Mouse (Mus musculus) forebrain, embryonic 16.5 days (tissue): Measurements from ENCODE around the gene Supv3l1. TPM values are rescaled to one million over a fixed set of nuclear protein-coding genes. Genes with fewer than 3 reads are reported as not detected.
A peak's percentile ranks its signal among the peaks of the same experiment; 100 is the strongest.
"Not testable (repeated sequence)": the region's sequence is repeated elsewhere in the genome, so short reads cannot be mapped to it uniquely, and the experiment has no call there.

Experiments
- ATAC-seq: fragments of 200-750 bp; cut with Nextera tagmentation; 2 replicates; pipeline ENCODE4 v1.8.0; 2017; ENCODE audit warnings: mild to moderate bottlenecking, moderate library complexity
- H3K27ac ChIP-seq: fragments of 300-500 bp; sonication (generic); 2 replicates; pipeline ENCODE4 v1.5.1; 2014; ENCODE audit warnings: low read length, control low read depth
- H3K27me3 ChIP-seq: fragments of 300-500 bp; sonication (generic); replicated peaks from 2 replicates; pipeline ENCODE4 v1.6.1; 2014; ENCODE audit warnings: low read length; ENCODE audit not compliant: control insufficient read depth, insufficient read depth
- H3K36me3 ChIP-seq: fragments of 300-500 bp; sonication (generic); 2 replicates; pipeline ENCODE4 v1.6.1; 2014; ENCODE audit not compliant: control insufficient read depth, insufficient read depth
- H3K4me1 ChIP-seq: fragments of 300-500 bp; sonication (generic); replicated peaks from 2 replicates; pipeline ENCODE4 v1.6.1; 2014; ENCODE audit warnings: low read length; ENCODE audit not compliant: control insufficient read depth, insufficient read depth
- H3K4me2 ChIP-seq: fragments of 300-500 bp; sonication (generic); 2 replicates; pipeline ENCODE4 v1.6.1; 2014; ENCODE audit warnings: mild to moderate bottlenecking, low read length, control low read depth
- H3K4me3 ChIP-seq: fragments of 300-500 bp; sonication (generic); replicated peaks from 2 replicates; pipeline ENCODE4 v1.5.1; 2014; ENCODE audit warnings: mild to moderate bottlenecking, low read length, control low read depth
- H3K9ac ChIP-seq: fragments of 300-500 bp; sonication (generic); replicated peaks from 2 replicates; pipeline ENCODE4 v1.6.1; 2014; ENCODE audit warnings: low read depth, low read length, control low read depth
- H3K9me3 ChIP-seq: fragments of 300-500 bp; sonication (generic); 2 replicates; pipeline ENCODE4 v1.6.1; 2016; ENCODE audit warnings: low read length; ENCODE audit not compliant: control insufficient read depth
- WGBS: fragments of 180-500 bp; shearing (Covaris S2); extraction: QIAGEN DNeasy Blood & Tissue Kit; methylation state at CpG from one replicate; pipeline ENCODE4 v1.1.7; 2014; 5-methylcytosine and 5-hydroxymethylcytosine counted together
- polyA plus RNA-seq: library from polyadenylated mRNA; unstranded; fragments of >200 nt; fragmentation: Nextera tagmentation; extraction: Ambion mirVana; gene quantifications from 2 replicates; pipeline ENCODE4 v1.2.1, GENCODE M21; 2015

Supv3l1 gene
- polyA plus RNA-seq, 1 experiment from 2014 or later, result 22.7 TPM

- no peak for ATAC-seq
- Histone ChIP-seq H3K27ac (no peak overlapping the region), H3K27me3 (no peaks in the 10 kb centered on the region), H3K9me3 (no peaks in the 10 kb centered on the region), H3K4me1 (no peaks in the 10 kb centered on the region), H3K4me2 (no peak overlapping the region), H3K36me3 (no peaks in the 10 kb centered on the region), H3K4me3 (no peak overlapping the region), H3K9ac (no peak overlapping the region)
- WGBS, result 23% methylated on average over 5 of the region's 5 CpGs
Observed at GRCm38 (mm10) chr10:62471105-62471504, 21.6 kb upstream of the Supv3l1 start.

- Histone ChIP-seq H3K36me3 (no peaks in the 10 kb centered on the region), H3K27ac (no peak overlapping the region), H3K4me1 (no peaks in the 10 kb centered on the region), H3K27me3 (no peaks in the 10 kb centered on the region), H3K9me3 (no peaks in the 10 kb centered on the region), H3K4me3 (no peak overlapping the region), H3K9ac (no peak overlapping the region), H3K4me2 (no peak overlapping the region)
- WGBS, result 93% methylated on average over 4 of the region's 4 CpGs
- no peak for ATAC-seq
Observed at GRCm38 (mm10) chr10:62469736-62470135, 20.2 kb upstream of the Supv3l1 start.

DNA sequence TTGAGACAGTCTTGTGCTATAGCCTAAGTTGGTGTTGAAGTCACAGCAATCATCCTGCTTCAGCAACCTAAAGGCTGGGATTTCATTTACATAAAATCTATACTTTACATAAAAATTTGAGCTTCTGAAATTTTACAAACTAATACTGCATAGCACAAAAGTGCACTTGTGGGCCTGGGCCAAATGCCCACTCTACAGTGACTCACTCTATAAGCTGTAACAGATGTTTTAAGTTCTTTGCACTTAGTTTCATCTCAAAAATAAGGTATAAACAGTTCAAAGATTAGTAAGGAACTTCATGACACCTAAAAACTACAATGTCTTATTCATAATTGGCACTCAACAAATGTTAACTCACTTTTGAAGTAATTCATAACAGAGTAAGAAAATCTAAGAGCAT, 11.8 kb upstream of the Supv3l1 start:
- no peak overlapping the region for H3K4me3 ChIP-seq
- no peak overlapping the region for H3K9ac ChIP-seq
- H3K4me1 ChIP-seq, result no peaks in the 10 kb centered on the region
- H3K36me3 ChIP-seq, result peaks cover 17% of the 10 kb centered on the region
- no peak overlapping the region for H3K27ac ChIP-seq
- H3K27me3 ChIP-seq, result no peaks in the 10 kb centered on the region
- no peak overlapping the region for H3K4me2 ChIP-seq
- no peaks in the 10 kb centered on the region for H3K9me3 ChIP-seq
- no peak for ATAC-seq

DNA sequence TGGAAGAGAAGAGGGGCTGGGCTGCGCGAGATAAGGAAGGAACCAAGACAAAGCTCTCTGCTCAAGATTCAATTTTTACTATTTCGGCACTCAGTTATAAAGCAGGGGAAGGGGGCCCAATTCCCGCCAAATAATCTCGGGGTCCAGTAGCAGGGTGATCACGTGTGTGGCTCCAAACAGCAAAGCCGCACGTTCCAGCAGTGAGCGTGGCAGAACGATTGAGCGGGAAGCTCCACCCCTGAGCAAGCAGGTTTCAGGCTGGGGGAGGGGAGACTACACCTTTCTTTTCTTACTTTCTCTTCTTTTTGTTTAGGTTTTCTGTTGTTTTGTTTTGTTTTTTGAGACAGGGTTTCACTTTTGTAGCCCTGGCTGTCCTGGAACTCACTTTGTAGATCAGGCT, 2.5 kb upstream of the Supv3l1 start:
- WGBS, result 72% methylated on average over 11 of the region's 11 CpGs
- H3K9me3 ChIP-seq, ATAC-seq, H3K4me2 ChIP-seq, H3K4me3 ChIP-seq, H3K27ac ChIP-seq, H3K27me3 ChIP-seq, H3K9ac ChIP-seq: not testable (repeated sequence)
- H3K4me1 ChIP-seq, result peaks cover 15% of the 10 kb centered on the region
- peaks cover 12% of the 10 kb centered on the region for H3K36me3 ChIP-seq

GRCm38 (mm10) chr10:62450280-62450640, 722 bp upstream of the Supv3l1 start:
- Histone ChIP-seq H3K9me3 (no peaks in the 10 kb centered on the region), H3K27ac (peak overlapping the region; percentile 91), H3K4me3 (peak overlapping the region; percentile 99), H3K36me3 (peaks cover 17% of the 10 kb centered on the region), H3K27me3 (no peaks in the 10 kb centered on the region), H3K4me2 (peak overlapping the region; percentile 70), H3K4me1 (peaks cover 15% of the 10 kb centered on the region), H3K9ac (0 out of 2 replicates have a peak overlapping the region, but pooled peaks have one; percentile 27)
- WGBS, result 37% methylated on average over 18 of the region's 18 CpGs
- no peak; the same call in 1 of the 2 replicates for ATAC-seq

DNA sequence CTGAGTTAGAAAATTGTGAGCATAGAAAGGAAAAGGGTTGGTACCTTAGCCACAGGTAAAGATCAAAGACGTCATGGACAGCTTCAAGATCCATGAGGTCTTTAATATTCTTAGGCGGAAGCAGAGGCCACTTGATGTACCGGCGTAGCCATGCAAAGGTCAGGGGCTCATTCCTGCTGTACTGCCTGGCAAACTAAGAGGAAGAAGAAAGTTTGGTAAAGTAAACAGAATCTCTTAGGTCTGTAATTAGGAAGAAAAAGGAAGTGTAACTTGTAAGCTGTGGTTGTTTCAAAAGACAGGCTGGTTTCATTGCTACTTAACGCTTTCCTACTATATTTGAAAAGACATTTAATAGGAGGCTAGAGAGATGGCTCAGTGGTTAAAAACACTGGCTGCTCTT, 19.1 kb downstream of the Supv3l1 start:
- WGBS, result 92% methylated on average over 5 of the region's 5 CpGs
- Histone ChIP-seq H3K4me2 (no peak overlapping the region), H3K4me1 (no peaks in the 10 kb centered on the region), H3K36me3 (peaks cover 43% of the 10 kb centered on the region), H3K4me3 (no peak overlapping the region), H3K27me3 (no peaks in the 10 kb centered on the region), H3K9me3 (no peaks in the 10 kb centered on the region), H3K9ac (no peak overlapping the region), H3K27ac (no peak overlapping the region)
- no peak for ATAC-seq

- Histone ChIP-seq H3K27me3 (no peaks in the 10 kb centered on the region), H3K4me3 (no peak overlapping the region), H3K4me1 (no peaks in the 10 kb centered on the region), H3K36me3 (peaks cover 17% of the 10 kb centered on the region), H3K9me3 (no peaks in the 10 kb centered on the region), H3K4me2 (no peak overlapping the region), H3K9ac (no peak overlapping the region), H3K27ac (no peak overlapping the region)
- 46% methylated on average over 9 of the region's 9 CpGs for WGBS
- no peak for ATAC-seq
Observed at GRCm38 (mm10) chr10:62425081-62425871, 24.3 kb downstream of the Supv3l1 start.

DNA sequence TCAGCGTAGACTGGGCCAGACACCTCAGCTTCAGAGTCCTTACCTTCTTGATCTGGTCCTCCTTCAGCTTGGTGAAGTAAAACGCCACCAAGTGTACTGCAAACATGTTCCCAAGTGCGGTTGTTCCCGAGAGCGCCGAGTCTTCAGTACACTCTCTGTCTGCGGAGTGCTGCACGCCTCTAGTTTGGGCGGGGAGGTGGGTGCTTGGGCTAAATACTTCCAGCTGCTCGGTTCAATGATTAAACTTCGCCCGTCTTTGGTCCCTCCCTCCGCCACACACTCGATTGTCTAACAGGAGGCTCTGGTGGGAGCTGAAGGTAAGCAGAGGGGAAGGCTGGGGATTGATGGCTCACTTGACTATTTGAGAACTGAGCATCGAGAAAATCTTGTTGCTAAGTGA, 27.3 kb downstream of the Supv3l1 start, which contains the start of gene Hkdc1:
Gene Hkdc1, minus strand, starts transcription at position 237 of the 400 bp plus-strand sequence.
- Histone ChIP-seq H3K27ac (no peak within 1 kb of the TSS), H3K9me3 (no peaks in the 10 kb centered on the region), H3K36me3 (no peaks in the 10 kb centered on the region), H3K4me2 (no peak within 1 kb of the TSS), H3K9ac (no peak within 1 kb of the TSS), H3K4me1 (no peaks in the 10 kb centered on the region), H3K27me3 (no peaks in the 10 kb centered on the region), H3K4me3 (no peak within 1 kb of the TSS)
- 59% methylated on average over 15 of the region's 15 CpGs for WGBS
- ATAC-seq, result no peak

- no peak overlapping the region for H3K27ac ChIP-seq
- H3K4me2 ChIP-seq, result no peak overlapping the region
- no peaks in the 10 kb centered on the region for H3K4me1 ChIP-seq
- ATAC-seq, result no peak
- no peak overlapping the region for H3K4me3 ChIP-seq
- 83% methylated on average over 3 of the region's 3 CpGs for WGBS
- H3K36me3 ChIP-seq, result no peaks in the 10 kb centered on the region
- H3K27me3 ChIP-seq, result no peaks in the 10 kb centered on the region
- H3K9ac ChIP-seq, result no peak overlapping the region
- no peaks in the 10 kb centered on the region for H3K9me3 ChIP-seq
Observed at GRCm38 (mm10) chr10:62421127-62421526, 28.4 kb downstream of the Supv3l1 start.
